Mouse (Mus musculus) adrenal gland, adult 10 weeks (tissue): Measurements from ENCODE around the gene Slc12a1. TPM values are rescaled to one million over a fixed set of nuclear protein-coding genes. Genes with fewer than 3 reads are reported as not detected.

Experiments used
- polyA plus RNA-seq: library from polyadenylated mRNA; stranded (reverse); fragments of 350-450 nt; fragmentation: Illumina TruSeq; extraction: RNeasy Lipid Tissue Mini Kit (QIAGEN cat#74804); gene quantifications from one replicate; pipeline ENCODE4 v1.2.3, GENCODE M21; 2014; ENCODE audit warnings: low read depth, low replicate concordance

The Slc12a1 gene
- polyA plus RNA-seq, result not detected

DNA sequence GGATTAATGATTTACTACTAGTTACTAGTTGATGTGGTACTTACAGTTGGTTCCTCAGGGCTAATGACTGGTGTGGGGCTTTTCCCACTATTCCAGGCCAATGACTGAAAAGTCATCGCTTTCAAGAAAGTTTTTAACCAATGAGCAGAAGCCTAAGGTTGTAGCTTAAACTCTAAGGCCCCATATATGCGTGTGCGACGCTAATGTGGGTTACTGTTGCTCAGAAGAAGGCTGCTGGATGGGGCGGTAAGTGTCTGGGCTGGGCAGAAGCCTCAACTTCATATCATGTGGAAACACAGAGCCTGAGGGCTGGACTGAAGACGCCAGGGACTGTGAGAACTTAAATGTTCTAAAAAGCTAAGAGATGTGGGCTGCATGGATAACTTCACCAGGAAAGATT lies at the start of gene Slc12a1:
TSS of gene Slc12a1 (plus strand) at position 118 of the 400 bp plus-strand sequence.

DNA sequence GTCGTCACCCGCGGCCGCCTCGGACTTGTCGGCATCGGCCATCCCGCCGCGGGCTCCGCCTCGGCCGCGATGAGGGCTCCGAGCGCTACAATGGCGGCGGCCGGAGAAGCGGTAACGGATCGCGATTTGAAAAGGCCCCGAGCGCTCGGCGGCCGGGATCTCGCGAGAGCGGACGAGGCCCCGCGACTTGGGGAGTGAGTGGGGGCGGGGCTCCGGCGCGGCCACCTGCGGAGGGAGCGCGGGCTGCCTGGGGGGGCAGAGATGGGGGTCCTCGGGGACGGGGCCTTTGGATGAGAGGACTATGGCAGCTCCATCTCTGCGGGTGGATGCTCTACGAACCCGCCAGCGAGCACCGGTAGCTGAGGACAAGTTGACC lies 28.8 kb upstream of the Slc12a1 start, which contains the start of gene Myef2:
TSS of gene Myef2 (minus strand) at position 185 of the 376 bp plus-strand sequence.

GRCm38 (mm10) chr2:125135903-125136811 lies 16.1 kb upstream of the Slc12a1 start, which contains the start of gene Ctxn2:
Ctxn2 (plus strand) TSS chr2:125136692.

DNA sequence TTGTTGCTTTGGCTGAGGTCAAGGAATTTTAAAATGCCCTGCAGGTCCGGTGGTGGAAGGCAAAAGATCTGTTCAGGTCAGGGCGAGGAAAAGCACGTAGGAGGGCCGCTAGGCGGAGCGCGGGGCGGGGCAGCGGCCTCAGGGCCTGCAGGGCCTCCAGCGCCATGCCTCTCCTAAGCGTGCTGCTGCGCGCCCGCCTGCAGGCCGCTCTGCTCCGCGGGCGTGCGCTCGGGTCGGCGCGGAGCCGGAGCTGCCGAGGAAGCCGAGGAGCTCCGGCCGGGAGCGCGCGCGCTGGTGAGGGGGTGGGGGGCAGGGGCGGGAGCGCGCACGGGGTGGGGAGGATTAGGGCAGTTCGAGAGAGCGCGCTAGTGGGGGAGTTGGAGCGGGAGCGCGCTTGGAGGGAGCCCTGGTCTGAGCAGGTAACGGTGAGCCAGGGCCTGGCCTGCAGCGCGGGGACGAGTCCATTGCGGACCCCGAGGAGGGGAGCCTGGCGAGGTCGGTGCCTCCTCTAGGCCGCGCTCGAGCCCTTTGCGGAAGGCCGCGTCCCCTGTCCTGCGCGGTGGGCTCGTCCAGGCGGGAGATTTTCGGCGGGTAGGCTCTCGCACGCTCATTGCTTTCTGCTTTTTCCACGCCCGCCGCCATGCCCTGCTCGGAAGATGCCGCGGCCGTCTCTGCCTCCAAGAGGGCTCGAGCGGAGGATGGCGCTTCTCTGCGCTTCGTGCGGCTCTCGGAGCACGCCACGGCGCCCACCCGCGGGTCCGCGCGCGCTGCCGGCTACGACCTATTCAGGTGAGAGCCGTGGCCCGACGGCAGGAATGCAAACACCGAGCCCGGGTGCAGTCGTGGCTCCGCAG lies 95.0 kb downstream of the Slc12a1 start, which contains the start of gene Dut:
TSS of gene Dut (plus strand) at position 83 of the 854 bp plus-strand sequence.

Other genes with a start within 250 kb of the Slc12a1 start
- not detected for gene Slc24a5, start 84.4 kb upstream of the Slc12a1 start, polyA plus RNA-seq
- 91.6 TPM for gene Myef2, start 28.8 kb upstream of the Slc12a1 start, polyA plus RNA-seq
- gene Ctxn2, start 15.8 kb upstream of the Slc12a1 start, polyA plus RNA-seq, result not detected
- 20.0 TPM for gene Dut, start 94.7 kb downstream of the Slc12a1 start, polyA plus RNA-seq